Mouse (Mus musculus): ENCODE measurements around the gene Spns1. TPM values are rescaled to one million over a fixed set of nuclear protein-coding genes. Genes with fewer than 3 reads are reported as not detected.
"Not testable (repeated sequence)": the region's sequence is repeated elsewhere in the genome, so short reads cannot be mapped to it uniquely, and the experiment has no call there.

The Spns1 gene
- total RNA-seq, 4 experiments from 2014 or later, result 36.9 to 57.2 (median 45.6) TPM

DNA sequence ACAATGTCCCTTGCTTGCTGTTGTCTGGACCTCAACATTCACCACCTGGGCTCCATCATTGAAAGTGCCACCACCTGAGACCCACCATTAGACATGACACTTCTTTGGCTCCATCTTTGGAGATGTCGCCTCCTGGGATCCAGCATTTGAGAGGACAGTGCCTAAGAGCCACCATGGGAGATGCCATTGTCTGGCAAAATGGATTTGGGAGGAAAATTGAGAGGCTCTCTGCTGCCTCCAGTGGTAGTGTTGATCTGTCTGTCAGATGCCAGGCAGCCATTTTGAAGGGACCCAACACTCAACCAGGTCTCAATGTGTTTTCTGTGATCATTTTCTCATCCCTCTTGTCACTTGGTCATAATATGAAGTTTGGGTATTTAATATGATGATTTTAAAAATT is 41.7 kb downstream of the Spns1 start:
- DNase-seq, result no peak

DNA sequence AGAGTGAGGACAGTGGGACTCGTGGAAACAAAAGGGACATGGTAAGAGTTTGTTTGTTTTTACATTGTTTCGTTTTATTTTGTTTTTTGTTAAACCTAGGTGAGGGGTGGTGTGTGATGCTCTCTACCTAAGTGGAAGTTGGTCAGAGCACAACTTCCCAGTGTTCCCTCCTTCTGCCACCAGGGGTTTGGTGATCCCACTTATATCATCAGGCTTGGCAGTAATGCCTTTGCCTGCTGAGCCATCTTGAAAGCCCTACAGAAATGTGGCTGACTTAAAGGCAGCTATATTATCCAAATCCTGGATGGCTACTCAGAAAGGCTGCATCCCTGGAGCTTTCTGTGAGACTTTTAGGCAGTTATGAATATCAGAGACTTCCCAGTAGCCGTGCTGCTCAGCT is 44.6 kb downstream of the Spns1 start:
- DNase-seq, result no peak

DNA sequence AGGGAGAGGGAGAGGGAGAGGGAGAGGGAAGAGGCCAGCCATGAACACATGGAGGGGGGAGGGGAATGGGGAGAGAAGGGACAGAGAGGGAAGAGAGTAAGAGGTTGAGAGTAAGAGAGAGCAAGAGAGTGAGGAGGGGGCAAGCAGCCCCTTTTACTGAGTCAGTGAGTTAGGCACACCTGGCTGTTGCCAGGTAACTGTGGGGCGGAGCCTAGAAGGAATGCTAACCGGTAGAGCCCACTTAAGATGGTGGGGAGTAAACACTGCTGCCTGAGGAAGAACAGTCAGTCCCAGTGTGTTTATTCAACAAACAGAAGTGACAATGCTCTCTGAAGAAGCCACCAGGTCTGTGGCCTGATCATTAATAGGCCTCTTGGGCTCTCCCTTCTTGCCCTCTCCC is 46.6 kb downstream of the Spns1 start:
- no peak for DNase-seq

DNA sequence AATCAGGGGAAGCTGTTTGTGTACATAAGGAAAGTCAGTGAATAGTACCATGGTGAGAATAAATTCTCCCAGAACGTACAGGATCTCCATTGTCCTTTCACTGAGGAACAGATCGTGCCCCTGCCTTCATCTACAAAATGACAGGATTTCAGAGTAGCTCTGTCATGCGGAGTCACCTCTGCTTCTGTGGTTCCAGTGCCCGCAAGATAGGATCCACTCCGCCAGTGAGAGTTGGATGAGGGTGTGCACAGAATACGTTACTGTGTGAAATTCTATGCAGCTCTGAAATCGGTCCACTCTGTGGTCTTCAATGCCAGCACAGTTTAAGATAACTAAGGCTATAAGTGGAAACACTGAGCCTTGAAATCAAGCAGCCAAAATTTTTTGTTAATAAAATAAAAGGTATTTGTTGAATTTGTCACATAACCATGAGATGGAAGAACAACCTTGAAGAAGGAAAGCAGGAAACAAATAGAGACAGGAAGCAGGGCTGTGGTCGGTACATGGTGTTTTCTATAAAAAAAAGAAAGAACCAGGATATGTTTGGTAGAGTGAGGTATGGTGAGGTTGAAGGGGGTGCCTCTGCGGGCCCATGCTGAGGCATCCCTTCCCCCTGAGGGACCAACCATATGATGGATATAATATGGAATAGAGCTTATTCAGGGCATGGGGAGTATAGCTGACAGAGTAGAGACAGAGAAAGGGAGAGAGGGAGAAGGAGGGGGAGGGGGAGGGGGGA is 47.2 kb downstream of the Spns1 start:
- no peak for DNase-seq

DNA sequence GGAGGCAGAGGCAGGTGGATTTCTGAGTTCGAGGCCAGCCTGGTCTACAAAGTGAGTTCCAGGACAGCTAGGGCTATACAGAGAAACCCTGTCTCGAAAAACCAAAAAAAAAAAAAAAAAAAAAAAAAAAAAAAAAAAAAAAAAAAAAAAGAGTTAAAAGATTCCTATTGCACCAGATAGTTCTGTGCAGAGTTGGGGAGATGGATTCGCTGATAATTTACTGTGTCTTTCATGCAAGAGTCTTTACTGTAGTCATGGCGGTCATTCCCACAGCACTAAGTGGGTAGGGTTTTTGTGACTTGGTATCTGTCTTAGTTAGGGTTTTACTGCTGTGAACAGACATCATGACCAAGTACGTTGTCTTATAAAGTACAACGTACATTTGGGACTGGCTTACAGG is 48.4 kb downstream of the Spns1 start:
- not testable (repeated sequence) for DNase-seq

DNA sequence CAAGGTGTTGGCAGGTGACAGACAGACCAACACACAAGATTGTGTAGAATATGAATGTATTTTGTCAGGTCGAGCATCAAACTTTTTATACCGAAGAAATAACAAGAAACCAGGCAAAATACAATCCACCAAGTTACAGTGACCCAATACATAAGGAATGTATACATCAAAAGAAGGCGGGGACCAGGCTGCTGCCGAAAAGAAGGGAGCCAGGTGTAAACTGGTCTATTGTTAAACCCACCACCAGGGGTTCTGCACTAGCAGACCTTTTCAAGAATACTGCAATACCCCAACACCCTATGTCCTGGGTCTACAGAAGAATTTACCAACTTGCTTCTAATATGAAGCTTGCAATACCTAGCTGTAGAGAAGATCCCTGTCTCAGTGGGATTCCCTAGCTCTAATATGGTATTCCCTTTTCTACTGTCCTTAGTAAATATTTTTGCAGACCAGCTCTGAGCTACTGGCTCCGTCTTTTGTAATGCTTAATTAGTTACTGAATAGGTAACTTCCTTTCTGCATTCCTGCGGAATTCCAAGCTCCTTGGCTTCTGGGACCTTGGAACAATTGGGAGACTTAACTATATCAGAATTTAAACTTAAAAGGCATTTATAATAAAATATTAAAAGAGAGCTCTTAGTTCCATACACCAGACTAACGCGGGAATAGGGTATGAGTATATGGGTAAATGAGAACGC is 51.5 kb downstream of the Spns1 start:
- DNase-seq, result not testable (repeated sequence)

DNA sequence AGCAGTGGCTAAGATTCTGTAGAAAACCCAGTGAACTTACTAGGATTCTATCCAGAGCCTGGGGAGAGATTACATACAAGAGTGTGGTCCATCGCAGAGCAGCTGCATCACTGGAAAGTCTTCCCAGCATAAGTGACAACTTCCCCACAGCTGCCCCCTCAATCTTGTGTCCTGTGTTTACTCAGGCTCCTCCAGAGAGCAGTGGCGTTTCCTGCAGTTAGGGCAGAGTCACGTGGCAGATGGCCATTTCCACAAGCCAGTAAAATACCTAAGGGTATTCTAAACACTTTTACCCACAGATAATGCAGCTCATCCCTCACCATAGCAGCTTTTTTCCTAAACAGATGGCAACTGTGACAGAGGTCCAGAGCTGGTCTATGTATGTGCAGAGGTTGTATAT is 52.5 kb downstream of the Spns1 start:
- DNase-seq, result no peak

DNA sequence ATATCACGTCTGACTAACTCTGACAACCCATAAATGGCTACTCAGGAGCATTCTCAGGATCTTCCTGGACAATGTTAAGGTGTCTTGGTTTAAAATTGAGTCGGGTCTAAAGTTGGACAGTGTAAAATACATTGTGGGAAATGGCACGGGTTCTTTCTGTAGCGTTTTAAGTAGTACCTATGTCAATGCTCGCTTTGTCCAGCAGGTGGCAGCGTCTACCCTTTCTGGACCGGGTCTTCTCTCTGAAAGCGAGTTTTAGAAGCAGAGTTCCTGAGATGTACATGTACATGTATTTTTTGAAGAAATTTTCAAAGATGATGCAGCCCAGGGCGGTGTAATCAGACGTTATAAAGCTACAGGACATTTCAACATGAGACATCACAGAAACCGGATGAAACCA is 53.5 kb downstream of the Spns1 start:
- peak; percentile 37 for DNase-seq

Small RNA genes within 50 kb of the gene (microRNA-seq; reads per million reads assigned to microRNA genes)
- gene Mir7058, result 0 reads per million in 2 experiments

Other genes starting within 250 kb of the Spns1 start
- 100 to 1,000 TPM in 3 of 4 experiments, 10 to 100 TPM in 1; 96.9 to 142 (median 114) TPM for gene Xpo6, start 176.9 kb downstream of the Spns1 start, total RNA-seq (2022)
- 100 to 1,000 TPM in 2 of 4 experiments, 10 to 100 TPM in 2; 32.4 to 142 (median 75.6) TPM for gene Sbk1, start 104.8 kb downstream of the Spns1 start, total RNA-seq (2022)
- 1 to 10 TPM in 3 of 4 experiments, under 1 TPM in 1; 0.49 to 2.0 (median 1.6) TPM for gene Lat, start 7.9 kb downstream of the Spns1 start, total RNA-seq (2022)
- 10 to 100 TPM in 2 of 4 experiments, 1 to 10 TPM in 2; 6.5 to 10.8 (median 8.8) TPM for gene Nfatc2ip, start 19.3 kb upstream of the Spns1 start, total RNA-seq (2022)
- gene Cd19, start 37.4 kb upstream of the Spns1 start, total RNA-seq (2022), result under 1 TPM; 0.56 to 0.94 (median 0.78) TPM
- gene Rabep2, start 51.3 kb upstream of the Spns1 start, total RNA-seq (2022), result 100 to 1,000 TPM in 2 of 4 experiments, 10 to 100 TPM in 2; 52.1 to 174 (median 93.2) TPM
- gene Atp2a1, start 85.7 kb upstream of the Spns1 start, total RNA-seq (2022), result under 1 TPM in 1 of 4 experiments, not detected in 3; 0.08 TPM
- gene Sh2b1, start 98.0 kb upstream of the Spns1 start, total RNA-seq (2022), result 10 to 100 TPM; 54.3 to 78.7 (median 65.2) TPM
- 100 to 1,000 TPM; 205 to 255 (median 223) TPM for gene Tufm, start 109.9 kb upstream of the Spns1 start, total RNA-seq (2022)
- 100 to 1,000 TPM in 2 of 4 experiments, 10 to 100 TPM in 2; 83.3 to 141 (median 110) TPM for gene Atxn2l, start 126.0 kb upstream of the Spns1 start, total RNA-seq (2022)
- 100 to 1,000 TPM; 206 to 258 (median 232) TPM for gene Eif3c, start 189.0 kb upstream of the Spns1 start, total RNA-seq (2022)
- 1 to 10 TPM; 1.4 to 4.3 (median 3.3) TPM for gene Apobr, start 207.5 kb upstream of the Spns1 start, total RNA-seq (2022)
- gene Cln3, start 208.4 kb upstream of the Spns1 start, total RNA-seq (2022), result 10 to 100 TPM; 25.6 to 55.5 (median 39.8) TPM
- gene Il27, start 217.5 kb upstream of the Spns1 start, total RNA-seq (2022), result not detected